Comparison of ENCODE assay signal across 8 mouse cellular contexts in the genomic region with DNA sequence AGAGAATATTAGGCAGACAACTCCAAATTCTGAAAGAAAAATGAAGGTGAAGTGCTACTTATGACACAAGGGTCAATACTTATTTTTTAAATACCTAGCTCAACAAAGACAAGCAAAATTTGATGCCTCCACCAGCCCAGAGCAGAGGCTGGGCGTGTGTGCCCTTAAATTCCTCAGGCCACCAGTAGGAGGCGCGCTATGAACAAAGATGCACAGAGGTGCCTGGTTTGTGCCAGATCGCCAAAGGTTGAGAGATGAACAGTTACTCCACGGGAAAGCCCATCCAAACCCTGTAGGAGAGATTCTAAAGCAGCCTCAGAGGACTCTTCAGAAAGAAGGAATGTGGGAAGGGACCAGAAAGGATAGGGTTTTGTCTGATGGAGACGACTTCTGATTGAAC. TPM values are rescaled to one million over a fixed set of nuclear protein-coding genes. Genes with fewer than 3 reads are reported as not detected.
A peak's percentile ranks its signal among the peaks of the same experiment; 100 is the strongest.
DNase-seq lines count a peak whose midpoint lies in the region; ATAC-seq and TF ChIP-seq lines count a peak whose summit lies in the region.

No protein-coding gene starts in this region.

- H3K9ac ChIP-seq in liver, adult 2 months (ENCODE audit: low read depth, low read length) = no peak overlapping the region

- no peak overlapping the region; the same call in 1 of the 2 replicates for H3K4me3 ChIP-seq in liver, adult 2 months (ENCODE audit: insufficient read depth, low read depth, low read length)
- no peak overlapping the region for H3K4me3 ChIP-seq in olfactory bulb, adult 2 months (ENCODE audit: insufficient read depth, low read depth, low read length)

- H3K27me3 ChIP-seq in liver, adult 2 months (ENCODE audit: control insufficient read depth, insufficient read depth, low read length) = no peaks in the 10 kb centered on the region

- no peaks in the 10 kb centered on the region for H3K79me2 ChIP-seq in liver, adult 2 months (ENCODE audit: control insufficient read depth, insufficient read depth, low read length)

- peak; percentile 95 for TF ChIP-seq CTCF in liver, adult 2 months (IDR thresholded peaks at IDR 0.05; ENCODE audit: low read depth, low read length)
- TF ChIP-seq CTCF in olfactory bulb, adult 2 months (IDR thresholded peaks at IDR 0.05; ENCODE audit: insufficient read depth, low read depth, low read length) = peak; percentile 77

- H3K27ac ChIP-seq in liver, adult 2 months (replicated peaks; ENCODE audit: insufficient read depth, low read depth, low read length) = no peak overlapping the region
- no peak overlapping the region for H3K27ac ChIP-seq in olfactory bulb, adult 2 months (ENCODE audit: insufficient read depth, low read depth, low read length)

- WGBS in liver, adult 2 months = 18% methylated on average over 6 of the region's 6 CpGs
- 26% methylated on average over 6 of the region's 6 CpGs for WGBS in olfactory bulb, adult 2 months

- no peaks in the 10 kb centered on the region for H3K4me1 ChIP-seq in liver, adult 2 months (ENCODE audit: control insufficient read depth, insufficient read depth, low read length)
- peaks cover 13% of the 10 kb centered on the region for H3K4me1 ChIP-seq in olfactory bulb, adult 2 months (ENCODE audit: control insufficient read depth, insufficient read depth, low read length)

- ATAC-seq in erythroblast, adult 5-6 weeks (replicated peaks; ENCODE audit: low FRiP score, poor library complexity, severe bottlenecking) = peak; percentile 89

- peak; percentile 33 to 64 for DNase-seq in urinary bladder, adult 18-20 months (ENCODE audit: low spot score in 2 of 2)
- no peak for DNase-seq in urinary bladder, postnatal 10 days (ENCODE audit: low spot score)
- peak; percentile 70 for DNase-seq in brain, adult 2 months (ENCODE audit: low read depth, low spot score)
- peak; percentile 83 for DNase-seq in induced T-regulatory cell, adult 2 months (ENCODE audit: low read depth)
- no peak for DNase-seq in liver, adult 2 months (ENCODE audit: extremely low read depth, low read depth, low spot score)
- peak; percentile 84 for DNase-seq in thymus, postnatal 14 days

- no peak for TF ChIP-seq POLR2A in liver, adult 2 months (IDR thresholded peaks at IDR 0.05; ENCODE audit: extremely low read depth, insufficient read depth, low read length)
- TF ChIP-seq POLR2A in olfactory bulb, adult 2 months (IDR thresholded peaks at IDR 0.05; ENCODE audit: insufficient read depth, low read depth, low read length) = no peak

- H3K36me3 ChIP-seq in liver, adult 2 months (ENCODE audit: control insufficient read depth, insufficient read depth, low read length) = peaks cover 9% of the 10 kb centered on the region

RNA-seq across cellular contexts. Expression of gene Dirc2, which starts 35.1 kb away (rescaled TPM):
- 15.2 and 16.7 TPM in 2 replicates for total RNA-seq in erythroblast, adult 5-6 weeks (2015; ENCODE audit: low replicate concordance)
- total RNA-seq in erythroblast, adult 5-6 weeks (2017; ENCODE audit: low replicate concordance) = 19.2 and 23.3 TPM in 2 replicates
- 13.8 and 15.5 TPM in 2 replicates for total RNA-seq in liver, adult 2 months (2014; rRNA removed)
- polyA plus RNA-seq in liver, adult 2 months (2012; rRNA removed) = 22.1 and 26.1 TPM in 2 replicates
- not detected in 2 replicates for polyA plus RNA-seq in olfactory bulb, adult 2 months (2012; ENCODE audit: insufficient read depth, insufficient read length, low replicate concordance, missing spikeins)

RNA-seq across cellular contexts. Expression of gene Hspbap1, which starts 36.1 kb away (rescaled TPM):
- 30.4 and 37.4 TPM in 2 replicates for total RNA-seq in erythroblast, adult 5-6 weeks (2015; ENCODE audit: low replicate concordance)
- total RNA-seq in erythroblast, adult 5-6 weeks (2017; ENCODE audit: low replicate concordance) = 63.4 and 71.3 TPM in 2 replicates
- 1.9 and 2.0 TPM in 2 replicates for total RNA-seq in liver, adult 2 months (2014; rRNA removed)
- 1.7 TPM in 2 replicates for polyA plus RNA-seq in liver, adult 2 months (2012; rRNA removed)
- not detected in 2 replicates for polyA plus RNA-seq in olfactory bulb, adult 2 months (2012; ENCODE audit: insufficient read depth, insufficient read length, low replicate concordance, missing spikeins)

Comparison
In these comparisons a context has a peak if more than half of its experiments do, and no peak if none do; other contexts are left out.
1. DNase-seq: peak in urinary bladder, adult 18-20 months (2 of 2), brain, adult 2 months (single experiment), induced T-regulatory cell, adult 2 months (single experiment) and thymus, postnatal 14 days (single experiment); none in urinary bladder, postnatal 10 days (single experiment) and liver, adult 2 months (single experiment).
2. RNA of gene Hspbap1, which starts 36.1 kb away (total RNA-seq): 30.4 to 71.3 TPM in erythroblast, adult 5-6 weeks; 1.9 to 2.0 TPM in liver, adult 2 months; every median in the first group is over 10 times any median in the second.